Mouse (Mus musculus) midbrain, embryonic 16.5 days (tissue): ENCODE data around the gene Ttc39d. TPM values are rescaled to one million over a fixed set of nuclear protein-coding genes. Genes with fewer than 3 reads are reported as not detected.
A peak's percentile ranks its signal among the peaks of the same experiment; 100 is the strongest.
"Not testable (repeated sequence)": the region's sequence is repeated elsewhere in the genome, so short reads cannot be mapped to it uniquely, and the experiment has no call there.

Experiments
- ATAC-seq: fragments of 200-750 bp; cut with Nextera tagmentation; 2 replicates; pipeline ENCODE4 v1.8.0; 2017; ENCODE audit warnings: moderate TSS enrichment
- H3K27ac ChIP-seq: fragments of 300-500 bp; sonication (generic); 2 replicates; pipeline ENCODE4 v1.5.1; 2014; ENCODE audit warnings: mild to moderate bottlenecking, low read length, mixed read lengths
- H3K27me3 ChIP-seq: fragments of 300-500 bp; sonication (generic); 2 replicates; pipeline ENCODE4 v1.6.1; 2014; ENCODE audit warnings: low read depth, low read length, mixed read lengths; ENCODE audit not compliant: control insufficient read depth, insufficient read depth
- H3K36me3 ChIP-seq: fragments of 300-500 bp; sonication (generic); 2 replicates; pipeline ENCODE4 v1.6.1; 2014; ENCODE audit warnings: mild to moderate bottlenecking, low read length, moderate library complexity, mixed read lengths; ENCODE audit not compliant: control insufficient read depth, insufficient read depth
- H3K4me1 ChIP-seq: fragments of 300-500 bp; sonication (generic); 2 replicates; pipeline ENCODE4 v1.6.1; 2014; ENCODE audit warnings: mild to moderate bottlenecking, low read length, mixed read lengths; ENCODE audit not compliant: control insufficient read depth, insufficient read depth
- H3K4me2 ChIP-seq: fragments of 300-500 bp; sonication (generic); 2 replicates; pipeline ENCODE4 v1.6.1; 2014; ENCODE audit warnings: mild to moderate bottlenecking, low read length, mixed read lengths
- H3K4me3 ChIP-seq: fragments of 300-500 bp; sonication (generic); 2 replicates; pipeline ENCODE4 v1.5.1; 2014; ENCODE audit warnings: low read depth, mild to moderate bottlenecking, low read length, moderate library complexity, mixed read lengths
- H3K9ac ChIP-seq: fragments of 300-500 bp; sonication (generic); 2 replicates; pipeline ENCODE4 v1.6.1; 2014; ENCODE audit warnings: low read depth, low read length, mixed read lengths
- H3K9me3 ChIP-seq: fragments of 300-500 bp; sonication (generic); replicated peaks from 2 replicates; pipeline ENCODE4 v1.6.1; 2014; ENCODE audit warnings: mild to moderate bottlenecking, low read length, mixed read lengths; ENCODE audit not compliant: control insufficient read depth, poor library complexity, severe bottlenecking
- WGBS: fragments of 180-500 bp; shearing (Covaris S2); extraction: QIAGEN DNeasy Blood & Tissue Kit; methylation state at CpG from one replicate; pipeline ENCODE4 v1.1.7; 2014; 5-methylcytosine and 5-hydroxymethylcytosine counted together
- polyA plus RNA-seq: library from polyadenylated mRNA; unstranded; fragments of >200 nt; fragmentation: Nextera tagmentation; extraction: Ambion mirVana; gene quantifications from 2 replicates; pipeline ENCODE4 v1.2.1, GENCODE M21; 2015

The Ttc39d gene
- polyA plus RNA-seq, 1 experiment from 2014 or later: 0.11 TPM

GRCm38 (mm10) chr17:80213998-80214397, 6.7 kb downstream of the Ttc39d start:
- not testable (repeated sequence) for H3K4me1 ChIP-seq, H3K9ac ChIP-seq, H3K36me3 ChIP-seq, H3K27ac ChIP-seq, H3K27me3 ChIP-seq, ATAC-seq, H3K4me3 ChIP-seq, H3K4me2 ChIP-seq, H3K9me3 ChIP-seq
- 92% methylated on average over 4 of the region's 4 CpGs for WGBS

- no peak overlapping the region for H3K4me3 ChIP-seq
- no peak for ATAC-seq
- no peak overlapping the region for H3K4me2 ChIP-seq
- H3K4me1 ChIP-seq: peaks cover 5% of the 10 kb centered on the region; the same call in 1 of the 2 replicates
- no peaks in the 10 kb centered on the region for H3K9me3 ChIP-seq
- H3K9ac ChIP-seq: no peak overlapping the region
- no peaks in the 10 kb centered on the region for H3K36me3 ChIP-seq
- no peaks in the 10 kb centered on the region for H3K27me3 ChIP-seq
- 87% methylated on average over 2 of the region's 2 CpGs for WGBS
- H3K27ac ChIP-seq: no peak overlapping the region
Measured at GRCm38 (mm10) chr17:80220131-80220530, 12.9 kb downstream of the Ttc39d start.

DNA sequence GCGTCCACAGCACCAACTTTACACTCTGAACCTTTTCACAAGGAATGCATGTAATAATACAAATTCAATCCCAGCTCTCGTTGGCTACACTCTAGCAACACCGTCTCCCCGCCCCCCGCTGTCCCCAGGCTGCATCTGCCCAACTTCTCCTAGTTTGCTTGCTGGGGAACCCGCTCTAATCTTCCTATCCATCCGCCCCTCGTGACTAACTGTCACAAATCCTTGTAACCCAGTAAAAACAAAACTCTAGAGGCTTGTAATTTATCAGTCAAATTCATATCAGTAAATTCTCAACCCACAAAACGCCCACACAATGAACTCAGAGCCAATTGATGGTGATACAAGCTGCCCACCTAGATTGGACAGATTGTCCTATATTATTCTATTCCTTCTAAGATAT, 13.9 kb downstream of the Ttc39d start:
- 73% methylated on average over 9 of the region's 9 CpGs for WGBS
- H3K36me3 ChIP-seq: no peaks in the 10 kb centered on the region
- ATAC-seq: no peak

GRCm38 (mm10) chr17:80221890-80222628, 14.8 kb downstream of the Ttc39d start:
- no peak overlapping the region for H3K4me3 ChIP-seq
- H3K4me2 ChIP-seq: no peak overlapping the region
- H3K36me3 ChIP-seq: no peaks in the 10 kb centered on the region
- no peak for ATAC-seq
- H3K4me1 ChIP-seq: peaks cover 5% of the 10 kb centered on the region; the same call in 1 of the 2 replicates
- no peak overlapping the region for H3K9ac ChIP-seq
- WGBS: 58% methylated on average over 3 of the region's 3 CpGs
- no peaks in the 10 kb centered on the region for H3K27me3 ChIP-seq
- H3K9me3 ChIP-seq: no peaks in the 10 kb centered on the region
- no peak overlapping the region for H3K27ac ChIP-seq

More for the DNA sequence above, 13.9 kb downstream of the Ttc39d start:
- Histone ChIP-seq H3K27me3 (no peaks in the 10 kb centered on the region), H3K9ac (no peak overlapping the region), H3K27ac (no peak overlapping the region), H3K4me2 (no peak overlapping the region), H3K4me1 (peaks cover 5% of the 10 kb centered on the region; the same call in 1 of the 2 replicates), H3K9me3 (no peaks in the 10 kb centered on the region), H3K4me3 (no peak overlapping the region)

GRCm38 (mm10) chr17:80223829-80224228, 16.6 kb downstream of the Ttc39d start:
- WGBS: 5% methylated on average over 9 of the region's 9 CpGs
- no peaks in the 10 kb centered on the region for H3K9me3 ChIP-seq
- peaks cover 5% of the 10 kb centered on the region; the same call in 1 of the 2 replicates for H3K4me1 ChIP-seq
- peak; percentile 64 for ATAC-seq
- H3K4me3 ChIP-seq: peak overlapping the region; percentile 67
- peak overlapping the region; percentile 63 for H3K9ac ChIP-seq
- H3K36me3 ChIP-seq: no peaks in the 10 kb centered on the region
- H3K27ac ChIP-seq: peak overlapping the region; percentile 78
- H3K27me3 ChIP-seq: no peaks in the 10 kb centered on the region
- peak overlapping the region; percentile 76 for H3K4me2 ChIP-seq

DNA sequence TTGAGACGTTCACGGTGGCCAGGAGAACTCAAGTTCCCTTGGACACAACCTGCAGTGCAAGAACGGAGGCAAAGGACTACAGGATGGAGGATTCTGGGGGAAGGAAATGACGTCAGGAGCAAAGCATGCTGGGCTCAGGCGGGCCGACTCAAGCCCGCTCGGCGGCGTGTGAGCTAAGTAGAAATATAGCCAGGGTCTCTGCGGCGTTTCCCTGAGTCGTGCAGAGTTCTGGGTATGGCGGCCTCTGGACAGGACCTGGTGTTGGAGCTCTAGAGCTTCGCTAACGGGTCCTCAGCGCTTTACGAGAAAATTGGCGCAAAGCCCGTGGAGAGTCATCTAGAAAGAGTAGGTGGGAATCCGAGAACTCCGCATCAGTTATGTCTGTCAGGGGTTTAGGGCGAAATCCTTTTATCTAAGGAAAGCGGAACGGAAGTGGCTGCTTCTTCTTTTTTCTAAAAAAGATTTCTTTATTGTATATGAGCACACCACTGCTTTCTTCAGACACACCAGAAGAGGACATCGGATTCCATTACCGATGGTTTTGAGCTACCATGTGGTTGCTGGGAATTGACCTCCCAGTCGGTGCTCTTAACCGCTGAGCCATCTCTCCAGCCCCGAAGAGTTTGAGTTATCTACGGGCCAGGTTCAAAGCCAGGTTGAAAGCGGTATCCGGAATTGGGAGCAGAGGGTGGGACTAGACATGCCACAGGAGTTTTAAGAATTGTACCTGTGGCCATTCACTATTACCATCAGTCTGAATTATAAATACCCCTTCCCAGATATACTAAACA, 17.3 kb downstream of the Ttc39d start, which contains the start of gene Gemin6:
TSS of gene Gemin6 (plus strand) at position 116 of the 791 bp plus-strand sequence.
- Histone ChIP-seq H3K9ac (peak within 1 kb of the TSS; percentile 63), H3K4me2 (peak within 1 kb of the TSS; percentile 76), H3K36me3 (no peaks in the 10 kb centered on the region), H3K4me1 (peaks cover 5% of the 10 kb centered on the region; the same call in 1 of the 2 replicates), H3K4me3 (peak within 1 kb of the TSS; percentile 67), H3K27ac (peak within 1 kb of the TSS; percentile 78), H3K9me3 (no peaks in the 10 kb centered on the region), H3K27me3 (no peaks in the 10 kb centered on the region)
- under 1% methylated on average over 33 of the region's 33 CpGs for WGBS
- ATAC-seq: peak; percentile 98

GRCm38 (mm10) chr17:80225142-80225541, 17.9 kb downstream of the Ttc39d start:
- H3K9ac ChIP-seq, H3K9me3 ChIP-seq, H3K27ac ChIP-seq, H3K4me1 ChIP-seq, H3K27me3 ChIP-seq, H3K36me3 ChIP-seq: not testable (repeated sequence)
- H3K4me2 ChIP-seq: peak overlapping the region; percentile 76
- H3K4me3 ChIP-seq: peak overlapping the region; percentile 67
- 57% methylated on average over 4 of the region's 5 CpGs for WGBS
- ATAC-seq: peak; percentile 26; the same call in 1 of the 2 replicates

DNA sequence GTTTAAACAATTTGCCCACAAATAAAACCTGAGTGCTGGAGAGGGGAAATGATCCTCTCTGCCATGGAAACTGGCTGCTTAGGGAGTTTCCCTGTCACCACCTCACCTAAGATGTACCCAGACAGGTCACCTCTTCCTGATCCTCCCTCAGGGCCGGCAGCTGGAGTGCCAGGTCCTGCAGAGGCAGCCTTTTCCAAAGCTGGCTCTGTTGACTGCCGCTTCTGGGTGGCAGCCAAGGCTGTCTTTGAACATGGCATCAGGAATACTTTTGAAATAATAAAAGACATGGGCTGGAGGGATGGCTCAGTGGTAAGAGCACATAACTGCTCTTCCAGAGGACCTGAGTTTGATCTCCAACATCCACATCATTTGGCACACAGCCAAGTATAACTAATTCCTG, 22.1 kb downstream of the Ttc39d start:
- no peak overlapping the region for H3K4me2 ChIP-seq
- 93% methylated on average over 2 of the region's 2 CpGs for WGBS
- no peak overlapping the region for H3K9ac ChIP-seq
- H3K27ac ChIP-seq: no peak overlapping the region; the same call in 1 of the 2 replicates
- peaks cover 2% of the 10 kb centered on the region; the same call in 1 of the 2 replicates for H3K4me1 ChIP-seq
- H3K27me3 ChIP-seq: no peaks in the 10 kb centered on the region
- no peaks in the 10 kb centered on the region for H3K9me3 ChIP-seq
- no peaks in the 10 kb centered on the region for H3K36me3 ChIP-seq
- H3K4me3 ChIP-seq: no peak overlapping the region
- no peak for ATAC-seq

DNA sequence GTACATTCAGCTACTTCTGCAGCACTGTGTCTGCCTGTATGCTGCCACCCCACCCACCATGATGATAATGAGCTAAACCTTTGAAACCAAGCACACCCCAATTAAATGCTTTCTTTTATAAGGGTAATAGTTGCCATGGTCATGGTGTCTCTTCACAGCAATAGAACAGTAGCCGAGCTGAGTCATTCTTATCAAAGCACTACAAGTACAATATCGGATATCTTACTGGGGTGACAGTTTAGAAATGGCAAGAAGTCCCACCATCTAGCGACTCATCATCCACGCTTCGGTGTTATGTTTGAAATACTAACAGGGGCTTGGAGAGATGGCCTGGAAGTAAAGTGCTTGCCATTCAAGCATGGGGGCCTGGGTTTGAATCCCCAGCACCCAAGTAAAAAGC, 26.6 kb downstream of the Ttc39d start:
- Histone ChIP-seq H3K4me1 (no peaks in the 10 kb centered on the region), H3K9me3 (no peaks in the 10 kb centered on the region), H3K27ac (no peak overlapping the region), H3K9ac (no peak overlapping the region), H3K36me3 (peaks cover 12% of the 10 kb centered on the region), H3K27me3 (no peaks in the 10 kb centered on the region), H3K4me2 (no peak overlapping the region), H3K4me3 (no peak overlapping the region)
- no peak for ATAC-seq
- 93% methylated on average over 5 of the region's 5 CpGs for WGBS
